Mouse (Mus musculus): ENCODE data around the gene Snhg11. TPM values are rescaled to one million over a fixed set of nuclear protein-coding genes. Genes with fewer than 3 reads are reported as not detected.

Gene Snhg11
- polyA plus RNA-seq (2021; fragmentation: Nextera tagmentation): 35.2 and 42.7 TPM in 2 replicates
- long read RNA-seq, experiment 1, full-length matches to known transcripts: 205 of 690 reads
- long read RNA-seq, experiment 1, partial matches to known transcripts: 75 of 690 reads
- long read RNA-seq, experiment 1, other reads (novel, unspliced or antisense): 410 of 690 reads
- long read RNA-seq, experiment 2, full-length matches to known transcripts: 25 of 72 reads
- long read RNA-seq, experiment 2, partial matches to known transcripts: 23 of 72 reads
- long read RNA-seq, experiment 2, other reads (novel, unspliced or antisense): 24 of 72 reads

GRCm38 (mm10) chr2:158375443-158376122, at the start of gene Snhg11:
TSS of gene Snhg11 (plus strand) at chr2:158375638.

GRCm38 (mm10) chr2:158409595-158410021, 34.2 kb downstream of the Snhg11 start, which contains the start of gene Ralgapb:
TSS of gene Ralgapb (plus strand) at chr2:158409848.

Other genes with a start within 250 kb of the Snhg11 start
- 4.4 and 4.7 TPM in 2 replicates for gene Tgm2, start 229.2 kb upstream of the Snhg11 start, polyA plus RNA-seq (2021; fragmentation: Nextera tagmentation)
- gene D630003M21Rik, start 146.4 kb upstream of the Snhg11 start, polyA plus RNA-seq (2021; fragmentation: Nextera tagmentation): 1.9 TPM in 2 replicates
- not detected in 2 replicates for gene Bpi, start 117.5 kb upstream of the Snhg11 start, polyA plus RNA-seq (2021; fragmentation: Nextera tagmentation)
- 1.2 TPM in 2 replicates for gene Lbp, start 69.1 kb upstream of the Snhg11 start, polyA plus RNA-seq (2021; fragmentation: Nextera tagmentation)
- gene Ralgapb, start 34.2 kb downstream of the Snhg11 start, polyA plus RNA-seq (2021; fragmentation: Nextera tagmentation): 9.6 and 46.0 TPM in 2 replicates
- not detected in 2 replicates for gene Adig, start 127.0 kb downstream of the Snhg11 start, polyA plus RNA-seq (2021; fragmentation: Nextera tagmentation)
- gene Arhgap40, start 137.2 kb downstream of the Snhg11 start, polyA plus RNA-seq (2021; fragmentation: Nextera tagmentation): 0.53 and 0.87 TPM in 2 replicates
- 9.1 and 15.5 TPM in 2 replicates for gene Slc32a1, start 235.1 kb downstream of the Snhg11 start, polyA plus RNA-seq (2021; fragmentation: Nextera tagmentation)
- 1.6 and 4.8 TPM in 2 replicates for gene Actr5, start 249.2 kb downstream of the Snhg11 start, polyA plus RNA-seq (2021; fragmentation: Nextera tagmentation)